Mouse (Mus musculus) left cerebral cortex, adult 11 months (tissue): ENCODE data around the gene Ptgis.

Experiments used
- DNase-seq: peaks from one replicate; pipeline ENCODE4 v3.0.0; 2022; ENCODE audit warnings: low spot score

The Ptgis gene

DNA sequence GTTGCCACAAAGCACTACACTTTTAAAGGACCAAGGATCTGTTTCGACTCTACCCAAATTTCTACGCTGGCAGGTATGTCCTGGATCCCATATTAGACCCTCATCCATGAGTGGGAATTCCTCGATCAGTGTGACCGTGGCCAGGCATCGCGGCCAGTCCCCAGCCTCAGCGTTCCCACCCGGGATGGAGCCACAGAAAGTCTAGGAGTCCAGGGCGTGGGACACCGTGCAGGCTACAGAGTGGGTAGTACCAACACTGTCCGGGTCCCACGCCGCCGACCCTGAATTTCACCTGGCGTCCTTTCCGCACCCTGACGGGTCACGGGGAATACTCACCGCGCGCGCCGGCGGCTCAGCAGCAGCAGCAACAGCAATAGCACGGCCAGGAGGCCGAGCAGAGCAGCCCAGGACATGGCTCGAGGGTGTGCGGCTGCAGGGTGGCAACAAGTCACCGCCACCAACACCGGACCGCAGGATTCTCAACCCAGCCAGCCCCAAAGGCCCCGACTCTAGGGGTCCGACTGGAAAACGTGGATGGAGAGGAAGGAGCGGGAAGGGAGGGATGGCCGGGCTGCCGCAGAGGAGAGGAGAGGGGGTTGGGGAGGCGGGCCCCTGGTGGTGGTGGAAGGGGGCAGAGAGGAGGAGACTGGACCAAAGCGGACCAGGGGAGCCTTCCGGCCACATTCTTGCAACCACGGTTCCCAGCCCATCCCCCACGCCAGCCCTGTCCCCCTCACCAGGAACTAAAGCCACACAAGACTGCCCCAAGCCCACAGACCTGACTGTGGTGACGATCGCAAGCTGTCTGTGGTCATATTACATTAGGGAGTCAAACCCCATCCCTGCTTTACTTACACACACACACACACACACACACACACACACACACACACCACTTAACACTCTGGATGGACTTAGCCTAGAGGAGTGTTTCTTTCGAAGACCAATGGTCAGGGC, at the start of gene Ptgis:
TSS of gene Ptgis (minus strand) at position 597 of the 957 bp plus-strand sequence.
- no peak for DNase-seq

- no peak for DNase-seq
Measured at GRCm38 (mm10) chr2:167281461-167281860, 41.1 kb upstream of the Ptgis start.

DNA sequence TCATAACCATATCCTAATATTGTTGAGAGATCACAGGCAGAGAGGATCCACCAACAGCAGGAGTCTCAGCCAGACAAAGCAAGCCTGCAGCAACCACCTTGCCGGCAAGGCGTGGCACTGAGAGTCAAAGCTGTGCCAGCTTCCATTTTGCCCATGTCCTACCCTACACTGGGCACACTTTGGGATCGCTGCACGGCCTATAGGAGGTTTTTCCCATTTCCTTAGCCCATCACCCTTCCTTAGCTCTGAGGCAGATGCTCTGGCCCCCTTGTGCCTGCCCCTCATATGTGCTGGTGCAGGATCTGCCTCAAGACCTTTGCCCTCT, 40.5 kb upstream of the Ptgis start:
- DNase-seq: no peak

DNA sequence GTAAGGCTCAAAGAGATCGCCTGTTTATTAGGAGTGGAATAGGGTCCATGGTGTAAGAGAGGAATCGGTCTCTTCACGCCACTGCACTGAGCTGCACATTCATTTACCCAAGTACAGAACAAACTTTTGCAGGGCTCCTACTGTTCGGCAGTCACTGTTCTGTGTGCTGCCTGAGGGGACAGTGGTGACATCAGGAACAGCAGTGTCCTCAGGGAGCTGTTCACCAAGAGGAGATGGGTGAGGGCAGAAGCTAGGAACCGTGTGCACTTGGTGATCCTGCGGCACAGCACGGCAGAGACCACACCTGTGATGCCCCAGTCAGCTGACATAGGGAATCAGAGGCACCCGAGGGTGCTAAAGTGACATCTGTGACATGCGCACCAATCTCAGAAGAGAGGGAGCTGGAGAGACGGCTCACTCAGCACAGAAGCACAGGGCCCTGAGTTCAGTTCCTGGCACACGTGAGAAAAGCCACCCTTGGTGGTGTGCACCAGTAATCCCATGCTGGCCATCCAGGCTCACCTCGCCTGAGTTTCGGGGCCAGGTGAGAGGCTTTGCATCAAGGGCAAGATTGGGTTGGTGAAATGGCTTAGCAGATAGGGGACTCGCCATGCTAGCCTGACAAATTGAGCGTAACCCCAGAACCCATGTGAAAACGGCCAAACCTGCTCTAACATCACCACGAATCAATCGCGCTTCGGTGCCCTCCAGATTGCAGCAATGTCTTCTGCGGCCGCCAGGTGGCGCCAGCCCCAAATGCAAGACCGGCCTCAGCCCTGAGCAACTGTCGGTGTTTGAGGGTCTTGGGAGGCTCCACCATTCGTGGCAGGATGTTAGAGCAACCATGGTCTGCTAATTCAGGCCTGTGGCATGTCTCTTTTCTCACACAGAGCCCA, 39.9 kb upstream of the Ptgis start:
- no peak for DNase-seq

- no peak for DNase-seq
Measured at GRCm38 (mm10) chr2:167278751-167279526, 38.5 kb upstream of the Ptgis start.

- no peak for DNase-seq
Measured at GRCm38 (mm10) chr2:167278011-167278410, 37.6 kb upstream of the Ptgis start.

DNA sequence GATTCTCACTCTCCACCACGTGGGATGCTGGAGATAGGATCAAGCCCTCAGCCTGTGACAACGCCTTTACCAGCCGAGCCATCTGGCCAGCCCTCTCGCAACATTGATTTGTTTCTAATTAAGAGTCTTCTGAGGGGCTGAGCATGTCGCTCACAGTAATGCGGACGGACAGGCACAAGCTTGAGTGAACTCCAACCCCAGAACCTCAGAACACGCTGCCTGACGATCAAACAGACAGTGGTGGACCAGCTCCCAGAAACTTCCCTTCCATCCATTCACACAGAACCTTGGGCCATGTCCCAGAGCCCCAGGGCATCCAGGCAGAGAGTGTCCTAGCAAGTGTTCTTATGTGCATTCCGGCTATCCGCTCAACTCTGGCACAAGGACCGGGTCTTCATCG, 36.6 kb upstream of the Ptgis start:
- DNase-seq: no peak

DNA sequence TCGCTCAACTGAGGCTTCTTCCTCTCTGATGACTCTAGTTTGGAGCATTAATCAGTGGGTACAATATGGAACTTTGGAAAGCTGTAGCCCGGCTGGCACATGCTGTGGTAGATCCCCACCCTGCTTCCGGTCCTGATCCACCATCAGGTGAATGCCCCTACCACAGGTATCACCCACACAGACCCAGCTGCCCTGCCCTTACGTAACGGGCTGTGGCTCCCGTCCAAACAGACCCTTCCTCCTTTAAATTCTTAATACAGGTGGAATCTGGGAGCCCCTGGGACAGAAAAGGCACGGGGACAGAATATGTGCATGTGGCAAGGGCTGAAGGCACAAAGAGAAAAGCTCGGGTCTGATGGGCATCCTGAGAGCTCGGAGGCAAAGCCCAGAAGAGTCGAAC, 35.5 kb upstream of the Ptgis start:
- DNase-seq: no peak

- DNase-seq: no peak
Measured at GRCm38 (mm10) chr2:167274713-167275465, 34.5 kb upstream of the Ptgis start.

DNA sequence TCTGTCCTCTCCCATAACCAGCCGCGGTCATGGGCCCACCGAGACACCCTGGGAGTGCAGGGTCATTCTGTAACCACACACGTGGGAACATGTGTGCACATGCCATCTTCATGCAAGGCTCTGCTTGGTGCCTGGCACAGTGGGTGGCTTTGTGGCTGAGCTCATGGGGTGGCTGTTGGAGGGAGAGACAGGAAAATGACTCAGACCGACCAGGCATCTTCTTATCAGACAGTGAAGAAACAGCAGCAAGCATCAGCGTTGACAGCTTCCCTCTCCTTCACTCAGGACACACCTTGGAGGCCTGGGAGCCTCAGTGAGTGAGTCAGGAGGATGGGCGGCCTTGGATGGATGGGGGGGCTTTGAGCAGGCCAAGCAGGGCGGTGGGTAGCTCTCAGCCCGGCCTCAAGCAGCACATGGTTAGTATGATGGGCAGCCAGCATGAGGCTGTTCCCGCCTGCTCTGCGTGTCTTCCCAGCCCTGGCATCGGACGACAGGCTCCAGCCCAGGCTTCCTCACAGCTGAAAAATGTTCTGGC, 32.9 kb upstream of the Ptgis start:
- DNase-seq: no peak

DNA sequence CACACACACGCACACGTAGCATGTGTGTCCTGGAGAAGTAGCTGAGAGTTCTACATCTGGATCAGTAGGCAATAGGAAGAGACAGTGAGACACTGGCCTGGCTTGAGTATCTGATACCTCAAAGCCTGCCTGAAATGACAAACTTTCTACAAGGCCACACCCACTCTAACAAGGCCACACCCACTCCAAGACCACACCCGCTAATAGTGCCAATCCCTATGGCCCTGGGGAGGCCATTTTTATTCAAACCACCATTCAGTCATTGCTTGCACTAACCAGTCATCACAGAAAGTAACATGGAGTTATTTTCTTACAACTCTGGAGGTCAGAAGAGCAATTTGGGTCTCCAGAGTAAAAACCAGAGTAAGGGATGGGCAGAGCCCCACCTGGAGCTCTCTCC, 32.3 kb upstream of the Ptgis start:
- DNase-seq: no peak

DNA sequence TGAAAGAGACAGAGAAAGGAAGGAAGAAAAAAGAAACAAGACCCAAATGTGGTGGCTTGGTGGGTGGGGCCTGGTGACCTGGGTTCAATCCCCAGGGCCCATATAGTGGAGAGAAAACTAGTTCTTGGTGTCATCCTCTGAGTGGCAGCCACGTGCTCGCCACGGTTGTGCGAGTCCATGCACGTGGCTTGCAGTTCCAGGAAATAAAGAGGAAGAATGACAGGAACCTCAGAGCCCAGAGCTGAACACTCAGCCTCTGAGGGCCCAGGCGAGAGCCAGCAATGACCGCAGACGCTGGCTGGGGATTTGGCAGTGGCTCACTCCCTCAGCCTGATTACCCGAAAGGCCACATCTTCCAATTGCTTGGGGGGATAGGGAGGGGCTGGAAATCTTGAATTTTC, 30.7 kb upstream of the Ptgis start:
- DNase-seq: no peak

DNA sequence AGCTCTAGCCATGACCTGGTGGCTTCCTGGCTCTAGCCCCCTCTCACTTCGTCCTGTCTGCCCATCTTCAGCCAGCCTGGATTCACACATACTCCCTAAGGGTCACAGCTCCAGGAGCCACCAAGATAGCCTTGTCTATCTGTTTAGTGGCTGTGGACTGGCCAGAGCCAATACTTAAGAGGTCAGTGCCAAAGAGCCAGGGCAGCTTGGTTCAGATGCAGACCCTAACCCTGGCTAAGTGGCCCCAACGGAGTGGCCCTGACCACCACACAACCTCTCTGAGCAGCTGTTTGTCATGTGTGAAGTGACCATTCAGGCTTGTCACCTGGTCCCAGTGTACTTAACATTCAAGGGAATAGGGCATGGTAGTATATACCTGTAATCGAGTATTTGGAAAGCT, 30.1 kb upstream of the Ptgis start:
- DNase-seq: no peak

DNA sequence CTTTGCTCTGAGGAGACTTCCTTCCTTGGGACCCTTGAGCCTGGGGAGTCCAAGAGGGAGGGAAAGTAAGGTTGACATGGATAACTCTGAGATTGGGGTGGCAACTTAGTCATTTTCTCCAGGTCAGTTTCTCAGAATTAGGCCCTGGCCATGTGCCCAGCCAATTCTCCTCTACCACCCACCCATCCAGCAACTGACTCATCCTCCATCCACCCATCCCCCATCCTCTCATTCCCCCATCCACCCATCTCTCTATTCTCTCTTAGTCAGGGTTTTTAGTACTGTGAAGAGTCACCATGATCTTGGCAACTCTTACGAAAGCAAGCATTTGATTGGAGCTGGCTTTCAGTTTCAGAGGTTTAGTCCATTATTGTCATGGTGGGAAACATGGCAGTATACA, 28.3 kb upstream of the Ptgis start:
- no peak for DNase-seq

GRCm38 (mm10) chr2:167268411-167268690, 27.9 kb upstream of the Ptgis start:
- no peak for DNase-seq

DNA sequence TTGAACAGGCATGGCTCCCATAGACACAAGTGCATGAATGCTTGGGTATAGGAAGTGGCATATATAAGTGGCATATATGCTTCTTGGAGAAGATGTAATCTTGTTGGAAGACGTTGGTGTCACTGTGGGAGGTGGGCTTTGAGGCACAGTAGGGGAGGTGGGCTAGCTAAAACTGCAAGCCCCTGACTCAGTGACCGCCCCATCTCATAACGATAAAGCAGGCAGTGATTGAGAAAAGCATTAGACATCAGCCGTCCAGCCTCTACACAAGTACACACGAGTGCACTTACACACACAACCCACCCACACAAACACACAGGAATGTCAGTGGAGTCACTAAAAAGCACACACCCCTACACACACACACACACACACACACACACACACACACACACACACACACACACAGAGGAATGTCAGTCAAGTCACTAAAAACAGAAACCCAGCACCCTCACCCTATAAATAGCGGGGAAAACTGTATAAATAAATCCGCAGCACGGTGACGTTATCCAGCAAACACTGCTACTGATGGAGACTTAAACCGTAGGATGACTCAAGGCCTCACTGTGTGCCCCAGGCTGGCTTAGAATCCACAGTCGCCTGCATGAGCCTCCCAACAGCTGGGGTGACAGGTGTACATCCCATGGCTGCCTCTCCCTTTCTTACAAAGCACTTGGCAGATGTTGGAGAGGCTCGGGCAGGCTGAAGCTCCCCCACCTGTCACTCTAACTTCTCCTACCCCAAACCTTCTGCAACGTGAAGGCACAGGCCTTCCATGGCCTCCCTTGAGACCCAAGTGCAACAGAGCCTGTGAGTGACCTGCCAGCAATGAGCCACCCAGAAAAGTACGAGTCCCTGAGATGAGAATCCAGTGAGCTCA, 27.4 kb upstream of the Ptgis start:
- peak; percentile 18 for DNase-seq

DNA sequence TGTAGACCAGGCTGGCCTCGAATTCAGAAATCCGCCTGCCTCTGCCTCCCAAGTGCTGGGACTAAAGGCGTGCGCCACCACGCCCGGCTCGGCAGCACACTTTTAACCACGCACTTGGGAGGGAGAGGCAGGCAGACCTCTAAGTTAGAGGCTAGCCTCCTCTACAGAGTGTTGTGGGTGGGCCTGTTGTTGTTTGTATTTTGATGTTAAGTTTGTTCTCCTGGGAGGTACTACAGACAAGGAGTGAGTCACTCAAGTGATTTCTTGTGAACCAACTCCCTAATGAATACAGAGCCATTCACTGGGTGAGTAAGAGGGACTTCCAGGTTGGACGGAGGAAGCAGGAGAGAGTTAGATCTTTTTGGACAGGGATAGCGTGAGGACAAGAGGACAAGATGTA, 25.8 kb upstream of the Ptgis start:
- no peak for DNase-seq

GRCm38 (mm10) chr2:167265806-167266205, 25.4 kb upstream of the Ptgis start:
- DNase-seq: no peak

- no peak for DNase-seq
Measured at GRCm38 (mm10) chr2:167265021-167265420, 24.6 kb upstream of the Ptgis start.

GRCm38 (mm10) chr2:167263931-167264330, 23.5 kb upstream of the Ptgis start:
- no peak for DNase-seq
